Mouse (Mus musculus) spleen, adult 18-20 months (tissue): Measurements from ENCODE around the gene Hk1.

Source experiments
- DNase-seq, 2 experiments: peaks; one replicate each; pipeline ENCODE4 v3.0.0; 2022; ENCODE audit warnings: mixed read lengths in 2 of 2

Gene Hk1

GRCm38 (mm10) chr10:62379808-62380207 is at the start of gene Hk1:
Hk1 (minus strand) TSS chr10:62379908.
- DNase-seq, result no peak

- DNase-seq, result no peak
Measured at GRCm38 (mm10) chr10:62425081-62425871, 45.6 kb upstream of the Hk1 start.

DNA sequence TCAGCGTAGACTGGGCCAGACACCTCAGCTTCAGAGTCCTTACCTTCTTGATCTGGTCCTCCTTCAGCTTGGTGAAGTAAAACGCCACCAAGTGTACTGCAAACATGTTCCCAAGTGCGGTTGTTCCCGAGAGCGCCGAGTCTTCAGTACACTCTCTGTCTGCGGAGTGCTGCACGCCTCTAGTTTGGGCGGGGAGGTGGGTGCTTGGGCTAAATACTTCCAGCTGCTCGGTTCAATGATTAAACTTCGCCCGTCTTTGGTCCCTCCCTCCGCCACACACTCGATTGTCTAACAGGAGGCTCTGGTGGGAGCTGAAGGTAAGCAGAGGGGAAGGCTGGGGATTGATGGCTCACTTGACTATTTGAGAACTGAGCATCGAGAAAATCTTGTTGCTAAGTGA is 42.5 kb upstream of the Hk1 start, which contains the start of gene Hkdc1:
Gene Hkdc1 (minus strand): TSS at position 237 of the 400 bp plus-strand sequence.
- no peak for DNase-seq

- DNase-seq, result no peak
Measured at GRCm38 (mm10) chr10:62421127-62421526, 41.4 kb upstream of the Hk1 start.

DNA sequence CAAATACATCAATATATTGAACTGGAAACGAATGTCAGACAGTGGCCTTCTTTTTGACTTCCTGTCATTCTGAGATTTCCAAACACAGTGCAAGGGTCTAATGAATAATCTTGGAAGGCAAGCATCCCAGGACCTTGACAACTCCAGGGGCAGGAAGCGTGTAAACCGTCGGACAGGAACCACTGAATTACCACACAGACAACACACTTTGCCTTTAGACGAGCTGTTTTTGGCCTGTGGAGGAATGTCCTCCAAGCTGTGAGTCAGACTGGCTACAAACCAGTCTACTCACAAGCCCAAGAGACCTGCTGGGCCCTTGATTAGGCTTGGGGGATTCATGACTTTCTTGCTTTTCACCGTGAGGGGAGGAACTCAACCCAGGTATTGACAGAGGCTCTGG is 40.7 kb upstream of the Hk1 start:
- no peak for DNase-seq

DNA sequence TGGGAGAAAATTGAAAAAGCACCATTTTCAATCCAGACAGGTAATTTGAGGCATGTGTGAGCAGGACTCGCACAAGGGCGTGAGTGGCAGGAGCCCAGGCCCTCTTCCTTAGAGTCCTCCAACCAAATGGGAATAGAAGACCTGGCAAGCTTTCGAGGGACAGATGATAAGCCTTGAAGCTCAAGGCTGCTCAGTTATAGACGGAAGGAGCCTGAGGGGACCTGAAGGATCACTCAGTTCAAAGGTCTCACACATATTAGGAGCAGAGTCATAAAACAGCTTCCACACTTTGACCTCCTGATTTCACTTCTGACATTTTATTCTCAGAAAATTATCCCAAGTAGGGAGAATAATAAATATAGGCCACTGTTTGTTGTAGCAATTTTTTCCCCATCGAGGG is 39.7 kb upstream of the Hk1 start:
- DNase-seq, result no peak

- DNase-seq, result no peak
Measured at GRCm38 (mm10) chr10:62418831-62419356, 39.2 kb upstream of the Hk1 start.

GRCm38 (mm10) chr10:62413606-62413982 is 33.9 kb upstream of the Hk1 start:
- DNase-seq, result no peak

GRCm38 (mm10) chr10:62412906-62413605 is 33.3 kb upstream of the Hk1 start:
- DNase-seq, result no peak

GRCm38 (mm10) chr10:62411431-62412410 is 32.0 kb upstream of the Hk1 start:
- DNase-seq, result no peak

- peak; percentile 25 to 61 for DNase-seq
Measured at GRCm38 (mm10) chr10:62410943-62411342, 31.2 kb upstream of the Hk1 start.

GRCm38 (mm10) chr10:62404901-62405300 is 25.2 kb upstream of the Hk1 start:
- no peak for DNase-seq

DNA sequence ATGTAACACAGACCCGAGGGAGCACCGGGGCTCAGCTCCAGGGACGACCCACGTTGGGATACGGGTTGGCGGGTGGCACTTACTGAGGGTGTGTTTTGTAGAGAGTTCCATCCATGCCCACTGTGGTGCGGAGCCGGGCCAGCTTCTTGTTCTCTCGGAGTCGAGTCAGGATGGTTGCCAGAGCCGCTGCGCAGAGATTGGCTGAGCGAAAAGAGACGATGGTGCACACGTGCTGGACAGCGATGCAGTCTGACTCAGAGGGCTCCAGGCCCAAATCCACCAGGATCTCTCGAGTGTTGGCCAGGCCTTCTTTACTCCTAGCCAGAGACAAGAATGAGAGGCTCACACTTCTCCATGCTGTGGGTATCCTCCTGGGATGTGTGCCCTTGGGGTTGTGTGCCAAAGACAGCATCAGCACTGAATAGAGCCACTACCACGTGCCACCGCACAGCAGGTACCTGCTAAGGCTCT is 22.0 kb upstream of the Hk1 start:
- no peak for DNase-seq

DNA sequence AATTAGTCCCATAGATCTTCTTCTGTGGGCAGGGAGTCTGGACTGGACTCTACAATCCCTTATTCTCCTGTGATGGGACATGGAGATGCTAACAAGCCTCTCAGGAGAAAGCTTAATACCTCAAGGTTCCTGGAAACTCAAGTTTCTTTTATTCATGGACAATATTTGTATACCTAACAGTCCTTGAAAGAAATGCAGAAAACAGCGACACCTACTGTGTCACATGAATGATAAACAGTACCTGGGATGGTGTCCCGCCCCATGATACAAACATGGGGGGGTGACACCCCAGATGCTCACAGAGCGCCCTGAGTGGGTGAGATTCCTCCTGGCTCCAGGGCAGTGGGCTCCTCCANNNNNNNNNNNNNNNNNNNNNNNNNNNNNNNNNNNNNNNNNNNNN is 3.3 kb upstream of the Hk1 start:
- no peak for DNase-seq

DNA sequence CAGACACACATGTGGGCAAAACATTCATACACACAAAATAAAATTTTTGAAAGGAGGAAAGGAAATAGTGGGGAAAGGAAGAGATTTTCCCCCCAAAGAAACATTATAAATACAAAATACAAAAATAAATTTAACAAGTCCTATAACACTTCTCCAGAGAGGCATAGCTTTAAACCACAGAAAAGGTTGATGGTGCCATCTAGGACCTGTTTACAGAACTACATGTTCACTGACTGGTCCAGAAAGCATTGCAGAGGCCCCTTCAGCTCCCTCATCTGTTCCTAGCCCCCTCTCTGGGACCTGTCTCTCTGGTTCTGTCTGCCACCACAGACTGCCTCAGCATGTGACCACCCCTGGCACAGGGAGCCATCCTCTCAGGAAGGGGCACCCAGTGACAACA is 1.2 kb upstream of the Hk1 start:
- no peak for DNase-seq

GRCm38 (mm10) chr10:62358827-62359226 is 20.9 kb downstream of the Hk1 start:
- no peak for DNase-seq

GRCm38 (mm10) chr10:62356105-62356730 is 23.5 kb downstream of the Hk1 start:
- no peak for DNase-seq

DNA sequence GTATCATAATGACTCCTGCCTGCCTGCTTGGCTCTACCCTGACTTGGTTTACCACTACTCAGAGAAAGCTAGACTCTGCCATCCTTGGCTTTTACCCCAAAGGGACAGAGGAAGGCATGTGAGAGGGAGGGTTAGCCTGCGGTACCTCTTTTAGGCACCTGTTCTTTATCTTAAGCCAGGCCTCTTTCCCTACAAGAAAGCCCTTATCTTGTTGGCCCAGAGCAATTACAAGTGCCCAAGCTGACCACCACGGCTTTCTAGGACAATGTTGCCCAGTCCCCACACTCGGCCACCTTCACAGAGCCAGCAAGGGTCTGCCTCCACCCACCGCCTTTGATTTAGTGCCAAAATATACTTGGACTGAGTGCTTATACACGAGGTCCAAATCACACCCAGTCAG is 34.6 kb downstream of the Hk1 start:
- no peak for DNase-seq

DNA sequence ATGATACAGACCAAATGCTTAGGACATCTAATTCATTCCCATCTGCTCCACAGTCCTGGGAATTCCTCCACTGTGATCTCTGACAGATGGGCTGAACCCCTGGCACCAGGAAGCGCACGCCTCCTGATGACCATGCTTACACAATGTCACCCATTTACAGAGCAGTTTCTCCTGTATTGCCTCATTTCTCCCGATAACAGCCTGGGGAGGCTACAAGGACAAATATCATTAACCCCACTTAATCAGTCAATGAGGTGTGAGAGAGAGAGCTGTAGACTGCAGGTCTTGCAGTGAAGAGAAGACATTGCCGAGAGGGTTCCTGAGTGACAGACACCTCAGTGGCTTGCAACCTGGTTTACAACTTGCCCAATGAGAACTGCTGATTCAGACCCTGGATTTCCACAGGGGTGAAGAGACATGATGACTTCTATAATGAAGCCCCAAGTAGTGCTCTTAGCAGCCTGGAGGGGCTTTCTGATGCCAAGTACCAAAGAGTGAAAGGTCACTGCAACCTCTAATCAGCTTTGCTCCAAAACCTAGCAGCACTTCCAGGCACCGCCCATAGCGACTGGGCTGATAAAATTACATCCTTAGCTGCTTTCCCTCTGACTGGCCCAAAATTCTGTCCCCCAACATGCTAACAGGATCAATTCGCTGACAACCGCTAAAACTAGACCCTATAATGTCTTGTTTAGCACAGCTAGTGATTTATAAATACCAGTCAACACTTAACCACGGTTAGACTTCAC is 35.5 kb downstream of the Hk1 start:
- DNase-seq, result no peak

DNA sequence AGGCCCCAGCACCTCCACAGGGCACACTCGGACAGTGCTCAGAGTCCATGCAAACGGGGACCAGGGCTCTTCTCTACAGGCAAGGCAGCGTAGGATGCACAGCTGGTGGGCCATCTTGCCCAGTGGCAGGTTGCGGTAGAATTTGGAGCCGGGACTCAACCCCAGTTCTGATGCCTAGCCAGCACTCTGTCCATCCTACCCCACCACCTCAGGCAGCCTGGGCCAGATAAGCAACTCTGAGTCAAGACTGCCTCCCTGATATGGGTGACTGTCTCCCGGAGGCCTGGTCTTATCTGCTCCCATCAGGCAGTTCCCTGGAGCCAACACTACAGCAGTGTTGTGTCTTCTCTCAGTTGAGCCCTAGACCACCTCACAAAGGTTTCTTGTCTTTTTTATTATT is 37.2 kb downstream of the Hk1 start:
- DNase-seq, result no peak

DNA sequence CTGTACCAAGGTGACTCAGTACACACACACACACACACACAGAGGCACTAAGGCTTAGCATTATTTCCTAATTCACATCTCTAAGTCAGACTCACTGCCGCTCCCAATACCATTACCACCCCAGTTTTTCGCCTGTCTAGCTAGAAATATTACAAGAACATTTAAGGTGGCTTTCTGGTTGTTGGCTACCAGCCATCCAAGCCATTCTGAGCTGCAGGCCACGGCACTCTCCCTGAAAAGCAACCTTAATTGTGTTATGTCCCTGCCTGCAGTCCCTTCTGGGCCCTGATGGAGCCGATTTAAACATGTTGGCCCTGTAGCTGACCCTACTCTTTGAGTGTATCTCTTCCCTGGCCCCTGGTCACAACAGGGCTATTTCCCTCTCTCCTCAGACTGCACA is 37.8 kb downstream of the Hk1 start:
- DNase-seq, result no peak

- no peak for DNase-seq
Measured at GRCm38 (mm10) chr10:62340991-62341390, 38.7 kb downstream of the Hk1 start.
